Mouse (Mus musculus): ENCODE measurements around the gene Pgm5.

DNA sequence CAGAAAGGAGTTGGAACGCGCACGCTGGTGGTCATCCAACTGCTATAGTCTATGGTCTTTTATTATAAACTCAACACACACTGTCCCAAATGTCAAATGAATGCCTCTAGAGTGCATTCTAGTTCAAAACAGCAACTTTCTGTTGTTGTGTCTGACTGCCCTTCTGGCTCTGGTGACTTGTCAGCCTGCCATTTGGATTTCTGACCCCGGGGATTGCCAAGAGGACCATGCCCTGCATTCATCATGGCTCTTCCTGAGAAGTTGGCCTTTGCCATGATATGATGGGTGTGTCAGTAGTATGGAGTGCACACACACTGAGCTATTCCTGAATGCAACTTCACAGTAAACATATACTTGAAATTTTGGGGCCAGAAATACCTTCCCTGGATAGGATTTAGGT, 172.1 kb downstream of the Pgm5 start:
- no peak for TF ChIP-seq CTCF (IDR thresholded peaks at IDR 0.05; ENCODE audit: low read depth, low read length)
- no peak for TF ChIP-seq EP300 (IDR thresholded peaks at IDR 0.05; ENCODE audit: insufficient read depth, low read depth, low read length)

Data from ES-Bruce4 (cell line).